Mouse (Mus musculus): ENCODE measurements around the gene Bbs10.

Bbs10 gene

GRCm38 (mm10) chr10:111298140-111299098 is at the start of gene Bbs10:
TSS of gene Bbs10 (plus strand) at chr10:111298679.
- DNase-seq (ENCODE audit: low spot score) = peak; percentile 91

- DNase-seq (ENCODE audit: low spot score) = peak; percentile 11
Observed at GRCm38 (mm10) chr10:111250192-111250591, 48.3 kb upstream of the Bbs10 start.

- no peak for DNase-seq (ENCODE audit: low spot score)
Observed at GRCm38 (mm10) chr10:111251666-111252065, 46.8 kb upstream of the Bbs10 start.

DNA sequence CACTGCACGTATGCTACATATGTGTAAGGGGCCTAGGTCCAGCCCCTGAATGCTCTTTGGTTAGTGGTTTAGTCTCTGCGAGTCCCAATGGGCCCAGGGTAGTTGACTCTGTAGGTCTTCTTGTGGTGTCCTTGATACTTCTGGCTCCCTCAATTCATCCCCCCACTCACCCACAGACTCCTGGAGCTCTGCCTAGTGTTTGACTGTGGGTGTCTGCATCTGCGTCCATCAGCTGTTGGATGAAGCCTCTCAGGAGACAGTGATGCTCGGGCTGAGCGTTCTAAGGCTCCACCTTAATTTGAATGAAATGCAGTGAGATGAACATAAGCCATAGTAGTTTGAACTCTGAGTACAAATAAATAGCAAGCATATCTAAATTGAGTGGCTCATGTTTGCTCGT is 43.3 kb upstream of the Bbs10 start:
- DNase-seq (ENCODE audit: low spot score) = no peak

GRCm38 (mm10) chr10:111256156-111256555 is 42.3 kb upstream of the Bbs10 start:
- peak; percentile 29 for DNase-seq (ENCODE audit: low spot score)

- no peak for DNase-seq (ENCODE audit: low spot score)
Observed at GRCm38 (mm10) chr10:111257358-111257757, 41.1 kb upstream of the Bbs10 start.

DNA sequence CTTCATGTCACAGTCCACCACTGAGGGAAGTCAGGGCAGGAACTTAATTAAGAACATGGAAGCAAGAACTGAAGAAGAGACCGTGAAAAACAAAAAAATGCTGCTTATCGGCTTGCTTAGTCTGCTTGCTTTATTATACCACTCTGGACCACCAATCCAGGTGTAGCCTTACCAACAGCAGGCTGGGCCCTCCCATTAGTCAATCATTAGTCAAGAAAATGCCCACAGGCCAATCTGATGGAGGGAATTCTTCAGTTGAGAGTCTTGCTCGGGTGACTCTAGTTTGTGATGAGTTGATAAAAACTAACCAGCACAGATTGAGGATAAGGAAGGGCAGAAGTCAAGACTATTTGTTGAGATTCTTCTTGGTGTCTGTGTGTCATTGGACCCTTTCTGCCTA is 40.2 kb upstream of the Bbs10 start:
- DNase-seq (ENCODE audit: low spot score) = no peak

GRCm38 (mm10) chr10:111271687-111272086 is 26.8 kb upstream of the Bbs10 start:
- no peak for DNase-seq (ENCODE audit: low spot score)

DNA sequence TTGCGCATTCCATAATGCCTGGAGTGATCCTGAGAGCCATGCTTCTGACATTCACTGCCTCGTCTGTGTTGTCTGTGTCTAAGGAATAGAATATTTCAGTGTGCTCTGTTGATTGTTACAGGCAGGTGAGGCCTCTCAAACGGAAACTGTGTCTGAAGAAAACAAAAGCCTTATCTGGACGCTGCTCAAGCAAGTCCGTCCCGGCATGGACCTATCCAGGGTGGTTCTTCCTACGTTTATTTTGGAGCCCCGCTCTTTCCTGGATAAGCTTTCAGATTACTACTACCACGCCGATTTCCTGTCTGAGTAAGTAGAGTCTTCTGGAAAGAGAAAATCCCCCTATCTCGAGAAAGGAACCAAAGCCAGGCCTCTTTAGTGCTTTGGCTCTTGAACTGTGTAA is 25.6 kb upstream of the Bbs10 start:
- DNase-seq (ENCODE audit: low spot score) = no peak

GRCm38 (mm10) chr10:111273463-111274088 is 24.9 kb upstream of the Bbs10 start:
- no peak for DNase-seq (ENCODE audit: low spot score)

- no peak for DNase-seq (ENCODE audit: low spot score)
Observed at GRCm38 (mm10) chr10:111275822-111276221, 22.7 kb upstream of the Bbs10 start.

DNA sequence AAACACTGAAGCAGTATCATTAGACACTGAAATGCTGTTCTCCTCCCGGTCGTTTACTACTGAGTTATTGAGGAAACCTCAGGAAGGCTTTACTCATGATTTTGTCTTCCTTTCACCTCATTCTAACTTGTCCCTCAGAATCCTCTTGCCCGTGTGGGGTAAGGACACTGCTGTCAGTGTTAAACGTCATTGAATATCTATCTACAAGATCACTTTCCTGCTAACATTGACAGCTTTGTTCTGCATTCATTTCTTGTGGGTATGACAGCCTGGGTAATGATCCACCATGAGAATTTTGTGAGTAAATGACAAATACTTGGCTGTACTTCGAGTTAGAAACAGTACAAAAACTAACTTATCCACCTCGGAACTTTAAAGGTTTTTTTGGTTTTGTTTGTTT is 848 bp upstream of the Bbs10 start:
- DNase-seq (ENCODE audit: low spot score) = peak; percentile 7

DNA sequence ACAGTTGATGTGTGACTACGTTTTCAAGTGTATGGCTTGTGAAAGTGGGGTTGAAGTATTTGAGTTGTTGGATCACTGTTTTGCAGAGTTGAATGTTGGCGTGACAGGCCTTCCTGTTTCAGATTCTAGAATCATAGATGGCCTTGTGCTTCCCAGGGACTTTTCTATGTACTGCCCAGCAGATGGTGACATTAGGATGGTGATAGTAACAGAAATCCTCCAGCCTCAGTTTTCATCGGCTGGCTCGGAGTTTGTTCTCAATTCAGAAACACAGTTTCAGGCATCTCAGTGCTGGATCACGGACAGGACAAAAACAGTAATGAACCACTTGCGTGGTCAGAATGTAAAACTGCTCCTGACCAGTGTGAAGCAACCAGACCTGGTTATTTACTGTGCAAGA is 1.1 kb downstream of the Bbs10 start:
- no peak for DNase-seq (ENCODE audit: low spot score)

- no peak for DNase-seq (ENCODE audit: low spot score)
Observed at GRCm38 (mm10) chr10:111301041-111301440, 2.6 kb downstream of the Bbs10 start.

DNA sequence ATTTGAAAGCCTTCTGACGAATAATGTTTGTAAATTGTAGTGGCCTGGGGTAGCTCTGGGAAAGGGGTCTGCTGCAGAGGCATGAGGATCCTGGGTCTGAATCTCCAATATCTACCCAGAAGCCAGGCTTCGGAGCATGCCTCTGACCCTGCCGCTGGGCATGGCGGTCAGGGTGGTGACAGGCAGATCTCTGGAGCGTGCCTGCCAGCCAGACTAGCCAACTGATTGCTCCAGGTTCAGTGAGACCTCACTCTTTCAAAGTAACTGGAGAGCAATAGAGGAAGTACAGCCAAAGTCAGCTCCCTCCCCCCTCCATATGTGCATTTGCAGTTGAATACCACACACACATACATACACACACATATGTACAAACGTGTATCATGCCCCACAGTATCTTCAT is 4.0 kb downstream of the Bbs10 start:
- no peak for DNase-seq (ENCODE audit: low spot score)

- no peak for DNase-seq (ENCODE audit: low spot score)
Observed at GRCm38 (mm10) chr10:111308850-111309501, 10.5 kb downstream of the Bbs10 start.

DNA sequence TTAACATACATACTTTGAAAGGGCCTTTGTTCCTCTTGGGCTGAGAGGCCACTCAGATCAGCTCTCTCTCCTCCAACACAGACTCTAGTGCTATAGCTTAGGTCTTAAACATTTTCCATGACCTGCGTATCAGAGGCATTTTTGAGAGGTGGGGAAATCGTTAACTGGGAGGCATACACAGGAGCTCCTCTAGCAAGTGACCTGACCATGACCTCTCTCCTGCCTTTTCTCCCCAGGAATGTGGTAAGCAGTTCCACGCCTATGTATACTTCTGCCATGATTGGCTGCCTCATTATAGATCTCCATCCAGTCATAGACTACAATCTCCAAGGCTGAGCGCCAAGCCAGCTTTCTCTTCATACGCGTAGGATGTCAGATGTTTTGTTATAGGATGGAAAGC is 14.8 kb downstream of the Bbs10 start:
- no peak for DNase-seq (ENCODE audit: low spot score)

GRCm38 (mm10) chr10:111314636-111315395 is 16.3 kb downstream of the Bbs10 start:
- DNase-seq (ENCODE audit: low spot score) = no peak

GRCm38 (mm10) chr10:111315940-111316339 is 17.5 kb downstream of the Bbs10 start:
- no peak for DNase-seq (ENCODE audit: low spot score)

DNA sequence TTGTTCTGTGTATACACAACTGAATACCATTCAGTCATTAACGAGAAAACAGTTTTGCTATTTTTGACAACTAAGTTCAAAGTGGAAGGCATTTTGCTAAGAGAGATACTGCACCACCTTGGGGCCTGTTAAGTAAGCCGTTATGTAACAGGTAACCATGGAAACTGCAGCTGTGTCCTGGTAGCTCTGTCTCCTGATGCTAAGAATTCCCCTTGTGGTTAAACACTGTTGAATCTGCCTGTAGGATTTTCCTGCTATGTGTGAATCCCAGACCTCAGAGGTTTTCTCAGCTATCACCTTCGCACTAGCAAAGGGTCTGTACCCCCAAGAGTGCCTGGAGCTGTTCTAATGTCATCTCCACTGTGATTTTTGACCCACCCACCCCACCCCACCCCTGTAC is 19.5 kb downstream of the Bbs10 start:
- DNase-seq (ENCODE audit: low spot score) = no peak

- no peak for DNase-seq (ENCODE audit: low spot score)
Observed at GRCm38 (mm10) chr10:111318805-111319500, 20.5 kb downstream of the Bbs10 start.

Measured in c-Kit-positive CD71-positive TER-119-positive erythroid progenitor cells, embryonic 14.5 days (primary cell).